10 mouse cellular contexts compared by ENCODE assay signal in the genomic region with DNA sequence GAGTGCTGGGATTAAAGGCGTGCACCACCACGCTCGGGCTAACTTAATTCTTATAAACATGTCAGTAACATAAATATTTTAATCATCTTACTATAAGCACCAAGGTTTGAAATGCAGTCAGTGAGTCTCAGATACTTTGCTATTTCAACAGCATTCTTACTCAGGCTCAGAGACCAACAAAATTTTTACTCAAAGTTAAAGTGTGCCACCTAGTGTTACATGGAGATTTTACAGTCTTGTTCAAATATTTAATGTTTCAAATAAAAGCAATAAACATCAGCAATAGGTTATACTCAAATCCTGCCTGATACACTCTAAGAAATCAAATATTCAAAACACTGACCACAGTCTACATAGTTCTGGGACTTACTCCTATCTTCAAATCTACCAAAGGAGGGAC. TPM values are rescaled to one million over a fixed set of nuclear protein-coding genes. Genes with fewer than 3 reads are reported as not detected.
DNase-seq lines count a peak whose midpoint lies in the region; ATAC-seq and TF ChIP-seq lines count a peak whose summit lies in the region.
"Had no signal": no experiment of that assay in that cellular context is flagged by ENCODE, and none has a peak within 500 bp of the region (broad histone marks: within the 10 kb centered on the region; RNA-seq: fewer than 3 reads in every experiment).

No protein-coding gene starts in this region.

- no peaks in the 10 kb centered on the region for H3K27me3 ChIP-seq in forebrain, embryonic 13.5 days
- H3K27me3 ChIP-seq in forebrain, embryonic 11.5 days (ENCODE audit: control insufficient read depth, insufficient read depth, low read length), result no peaks in the 10 kb centered on the region
- H3K27me3 ChIP-seq: heart, embryonic 13.5 days had no signal

- no peaks in the 10 kb centered on the region for H3K4me1 ChIP-seq in forebrain, embryonic 13.5 days
- H3K4me1 ChIP-seq in forebrain, embryonic 11.5 days (replicated peaks; ENCODE audit: control insufficient read depth, insufficient read depth, low read length), result no peaks in the 10 kb centered on the region
- H3K4me1 ChIP-seq in ES-E14 (ENCODE audit: control insufficient read depth in 2 of 2, insufficient read depth in 2 of 2, low read length in 2 of 2, poor library complexity in 1 of 2), result no peaks in the 10 kb centered on the region
- H3K4me1 ChIP-seq: heart, embryonic 13.5 days had no signal

- ATAC-seq in forebrain, embryonic 13.5 days, result 0 out of 2 replicates have a peak, but pooled peaks have one; percentile 21
- ATAC-seq in forebrain, embryonic 11.5 days (replicated peaks; ENCODE audit: low FRiP score), result no peak

- H3K4me2 ChIP-seq in forebrain, embryonic 13.5 days, result no peak overlapping the region
- H3K4me2 ChIP-seq in forebrain, embryonic 11.5 days (ENCODE audit: low read depth, low read length, severe bottlenecking), result no peak overlapping the region
- H3K4me2 ChIP-seq: heart, embryonic 13.5 days had no signal

- H3K27ac ChIP-seq in forebrain, embryonic 13.5 days, result no peak overlapping the region
- H3K27ac ChIP-seq in forebrain, embryonic 11.5 days (ENCODE audit: low read depth, low read length), result no peak overlapping the region
- no peak overlapping the region for H3K27ac ChIP-seq in ES-E14 (ENCODE audit: insufficient read depth, low read depth, low read length, poor library complexity, severe bottlenecking)
- H3K27ac ChIP-seq: heart, embryonic 13.5 days had no signal

- 75% methylated on average over 3 of the region's 3 CpGs for WGBS in forebrain, embryonic 13.5 days
- 71% methylated on average over 3 of the region's 3 CpGs for WGBS in forebrain, embryonic 11.5 days

- no peak overlapping the region for H3K9ac ChIP-seq in forebrain, embryonic 13.5 days
- no peak overlapping the region for H3K9ac ChIP-seq in forebrain, embryonic 11.5 days (ENCODE audit: low read length)
- H3K9ac ChIP-seq in ES-E14 (ENCODE audit: insufficient read depth, low read depth, low read length, poor library complexity, severe bottlenecking), result no peak overlapping the region
- H3K9ac ChIP-seq: heart, embryonic 13.5 days had no signal

- intact Hi-C loops in left cerebral cortex, postnatal 14 days (cut with DNase I), result loop anchor here (5.0 kb wide), 1 partner anchor 491 kb away; no protein-coding TSS in a partner anchor
- intact Hi-C loops in left cerebral cortex, postnatal 36 days (cut with DNase I), result loop anchor here (5.0 kb wide), 1 partner anchor 491 kb away; no protein-coding TSS in a partner anchor

- no peaks in the 10 kb centered on the region for H3K36me3 ChIP-seq in forebrain, embryonic 13.5 days (ENCODE audit: poor library complexity, severe bottlenecking)
- H3K36me3 ChIP-seq in forebrain, embryonic 11.5 days (ENCODE audit: control insufficient read depth, insufficient read depth, low read length), result no peaks in the 10 kb centered on the region
- H3K36me3 ChIP-seq in ES-E14 (ENCODE audit: control insufficient read depth, insufficient read depth, low read length, poor library complexity, severe bottlenecking), result no peaks in the 10 kb centered on the region
- H3K36me3 ChIP-seq: heart, embryonic 13.5 days had no signal

- in situ Hi-C loops in ES-E14 (cut with MboI; ENCODE audit: low sequenced_read_pairs in 2 of 2, unreplicated experiment in 2 of 2), result no loop called here

- no peaks in the 10 kb centered on the region for H3K9me3 ChIP-seq in forebrain, embryonic 13.5 days (replicated peaks)
- no peaks in the 10 kb centered on the region for H3K9me3 ChIP-seq in forebrain, embryonic 11.5 days (ENCODE audit: control insufficient read depth, low read length)
- no peaks in the 10 kb centered on the region for H3K9me3 ChIP-seq in ES-E14 (ENCODE audit: control insufficient read depth, insufficient read depth, low read depth, low read length)
- H3K9me3 ChIP-seq: heart, embryonic 13.5 days had no signal

- H3K4me3 ChIP-seq in forebrain, embryonic 13.5 days, result no peak overlapping the region
- H3K4me3 ChIP-seq in forebrain, embryonic 11.5 days (ENCODE audit: low read depth, low read length), result no peak overlapping the region
- no peak overlapping the region for H3K4me3 ChIP-seq in ES-E14 (ENCODE audit: insufficient read depth in 1 of 2, low read depth in 1 of 2, low read length in 2 of 2, poor library complexity in 1 of 2, severe bottlenecking in 1 of 2)
- H3K4me3 ChIP-seq: heart, embryonic 13.5 days; myocyte had no signal

- DNase-seq in forebrain, embryonic 11.5 days (ENCODE audit: low spot score), result no peak
- DNase-seq in left cerebral cortex, postnatal 14 days (ENCODE audit: low spot score in 2 of 2), result peak; percentile 21 to 51
- no peak for DNase-seq in left cerebral cortex, postnatal 36 days (ENCODE audit: low spot score in 2 of 2)
- peak; percentile 17 for DNase-seq in ES-E14 (ENCODE audit: low read depth, low spot score)
- DNase-seq in forelimb bud, embryonic 11.5 days (ENCODE audit: low read depth, low spot score), result peak; percentile 40
- no peak for DNase-seq in yolk sac, embryonic 10.5 days (ENCODE audit: low spot score)
- no peak for DNase-seq in adrenal gland, adult 18-20 months (ENCODE audit: low spot score in 2 of 2)

TF ChIP-seq in ES-E14, 5 proteins besides CTCF, POLR2A, EP300 and RAD21:
- TF ChIP-seq MAFK (IDR thresholded peaks at IDR 0.05; ENCODE audit: insufficient read depth, low read depth, low read length), result no peak
- no peak for TF ChIP-seq ZC3H11A (IDR thresholded peaks at IDR 0.05; ENCODE audit: borderline replicate concordance, low read depth, low read length)
- no peak for TF ChIP-seq ZNF384 (IDR thresholded peaks at IDR 0.05; ENCODE audit: low read depth, low read length)
- TF ChIP-seq HCFC1 (IDR thresholded peaks at IDR 0.05; ENCODE audit: borderline replicate concordance, insufficient read depth, low read length), result no peak
- no peak for TF ChIP-seq CHD2 (IDR thresholded peaks at IDR 0.05; ENCODE audit: low read depth, low read length)

RNA-seq across cellular contexts. Expression of a gene that starts 19.3 kb away (rescaled TPM):
- polyA plus RNA-seq in forebrain, embryonic 13.5 days (2015; fragmentation: Nextera tagmentation; extraction: Ambion mirVana), result 24.5 and 26.1 TPM in 2 replicates
- polyA plus RNA-seq in forebrain, embryonic 11.5 days (2014; fragmentation: Nextera tagmentation; extraction: Ambion mirVana), result 11.1 and 12.0 TPM in 2 replicates
- 10 to 100 TPM; 30.9 to 33.8 TPM for total RNA-seq in left cerebral cortex, postnatal 14 days (2021)
- total RNA-seq in left cerebral cortex, postnatal 36 days (2021), result 10 to 100 TPM; 29.5 to 31.1 TPM
- total RNA-seq in ES-E14 (2012; rRNA removed), result 6.6 and 7.2 TPM in 2 replicates
- total RNA-seq in adrenal gland, adult 18-20 months (2021), result 10 to 100 TPM in 1 of 2 experiments, 1 to 10 TPM in 1; 9.0 to 11.5 TPM

Comparison
In these comparisons a context has a peak if more than half of its experiments do, and no peak if none do; other contexts are left out.
1. DNase-seq: peak in left cerebral cortex, postnatal 14 days (2 of 2), ES-E14 (single experiment) and forelimb bud, embryonic 11.5 days (single experiment); none in forebrain, embryonic 11.5 days (single experiment), left cerebral cortex, postnatal 36 days (0 of 2), yolk sac, embryonic 10.5 days (single experiment) and adrenal gland, adult 18-20 months (0 of 2).